Mouse (Mus musculus) liver, adult 2 months (tissue): Measurements from ENCODE around the gene Lman2. TPM values are rescaled to one million over a fixed set of nuclear protein-coding genes. Genes with fewer than 3 reads are reported as not detected.
A peak's percentile ranks its signal among the peaks of the same experiment; 100 is the strongest.

ENCODE experiments used
- DNase-seq: peaks from one replicate; pipeline ENCODE4 v3.0.0-alpha.2; 2011; ENCODE audit warnings: low read depth, low spot score; ENCODE audit errors: extremely low read depth
- H3K27ac ChIP-seq: fragments of 200-500 bp; replicated peaks from 2 replicates; pipeline ENCODE4 v1.5.1; 2012; ENCODE audit warnings: low read depth, mild to moderate bottlenecking, control low read depth, inconsistent platforms, low read length; ENCODE audit not compliant: insufficient read depth
- H3K27me3 ChIP-seq: fragments of 200-500 bp; 2 replicates; pipeline ENCODE4 v1.6.1; 2012; ENCODE audit warnings: mild to moderate bottlenecking, moderate library complexity, low read length, inconsistent platforms; ENCODE audit not compliant: control insufficient read depth, insufficient read depth
- H3K36me3 ChIP-seq: fragments of 200-500 bp; 2 replicates; pipeline ENCODE4 v1.6.1; 2012; ENCODE audit warnings: low read length, inconsistent platforms; ENCODE audit not compliant: control insufficient read depth, insufficient read depth
- H3K4me1 ChIP-seq: fragments of 200-500 bp; 2 replicates; pipeline ENCODE4 v1.6.1; 2011; ENCODE audit warnings: low read length; ENCODE audit not compliant: control insufficient read depth, insufficient read depth
- H3K4me3 ChIP-seq: fragments of 200-500 bp; 2 replicates; pipeline ENCODE4 v1.5.1; 2011; ENCODE audit warnings: low read depth, mild to moderate bottlenecking, control low read depth, low read length, moderate library complexity; ENCODE audit not compliant: insufficient read depth
- H3K79me2 ChIP-seq: fragments of 200-500 bp; 2 replicates; pipeline ENCODE4 v1.6.1; 2012; ENCODE audit warnings: inconsistent platforms, mild to moderate bottlenecking, low read length, moderate library complexity; ENCODE audit not compliant: control insufficient read depth, insufficient read depth
- H3K9ac ChIP-seq: fragments of 200-500 bp; 2 replicates; pipeline ENCODE4 v1.6.1; 2012; ENCODE audit warnings: low read depth, mild to moderate bottlenecking, control low read depth, inconsistent platforms, low read length
- CTCF ChIP-seq: fragments of 200-500 bp; IDR thresholded peaks from 2 replicates; pipeline ENCODE4 v1.5.1; 2011; ENCODE audit warnings: low read depth, low read length, control low read depth
- POLR2A ChIP-seq: fragments of 200-500 bp; IDR thresholded peaks from 2 replicates; pipeline ENCODE4 v1.6.1; 2011; ENCODE audit warnings: low read length, control low read depth; ENCODE audit not compliant: insufficient read depth; ENCODE audit errors: extremely low read depth
- WGBS: fragments of 180-500 bp; shearing (Covaris S2); methylation state at CpG from one replicate; pipeline ENCODE4 v1.1.7; 2018; 5-methylcytosine and 5-hydroxymethylcytosine counted together
- polyA plus RNA-seq: library from polyadenylated mRNA; depleted of rRNA; stranded (reverse); fragments of >200 nt; gene quantifications from 2 replicates; pipeline ENCODE4 v1.2.3, GENCODE M21; 2012
- total RNA-seq: library from RNA; depleted of rRNA; stranded (reverse); fragments of >200 nt; gene quantifications from 2 replicates; pipeline ENCODE4 v1.2.3, GENCODE M21; 2014

Lman2 gene
- total and polyA plus RNA-seq, 2 experiments = 112 to 136 TPM

GRCm38 (mm10) chr13:55398088-55398487, 35.5 kb upstream of the Lman2 start, which contains the start of gene Slc34a1:
Gene Slc34a1 (plus strand): TSS chr13:55398187.
- DNase-seq = no peak
- H3K4me3 ChIP-seq = no peak within 1 kb of the TSS
- no peaks in the 10 kb centered on the region for H3K27me3 ChIP-seq
- 90% methylated on average over 1 of the region's 1 CpGs for WGBS
- TF ChIP-seq CTCF (no peak), POLR2A (no peak)
- H3K4me1 ChIP-seq = no peaks in the 10 kb centered on the region
- H3K9ac ChIP-seq = no peak within 1 kb of the TSS
- no peak within 1 kb of the TSS for H3K27ac ChIP-seq
- no peaks in the 10 kb centered on the region for H3K79me2 ChIP-seq
- no peaks in the 10 kb centered on the region for H3K36me3 ChIP-seq

GRCm38 (mm10) chr13:55392933-55393332, 30.4 kb upstream of the Lman2 start:
- Histone ChIP-seq H3K9ac (no peak overlapping the region), H3K27ac (peak overlapping the region; percentile 97; the same call in 1 of the 2 replicates), H3K27me3 (no peaks in the 10 kb centered on the region), H3K4me1 (peaks cover 10% of the 10 kb centered on the region), H3K36me3 (no peaks in the 10 kb centered on the region), H3K4me3 (no peak overlapping the region), H3K79me2 (no peaks in the 10 kb centered on the region)
- TF ChIP-seq POLR2A = no peak
- peak; percentile 52 for TF ChIP-seq CTCF
- DNase-seq = peak; percentile 18
- 84% methylated on average over 4 of the region's 4 CpGs for WGBS

- no peaks in the 10 kb centered on the region for H3K36me3 ChIP-seq
- no peak for TF ChIP-seq POLR2A
- no peak for TF ChIP-seq CTCF
- H3K79me2 ChIP-seq = no peaks in the 10 kb centered on the region
- H3K4me1 ChIP-seq = peaks cover 10% of the 10 kb centered on the region
- WGBS = 16% methylated on average over 1 of the region's 1 CpGs
- H3K27ac ChIP-seq = peak overlapping the region; percentile 97
- no peak overlapping the region for H3K9ac ChIP-seq
- peak; percentile 94 for DNase-seq
- H3K27me3 ChIP-seq = no peaks in the 10 kb centered on the region
- no peak overlapping the region for H3K4me3 ChIP-seq
Observed at GRCm38 (mm10) chr13:55391626-55392029, 29.0 kb upstream of the Lman2 start.

GRCm38 (mm10) chr13:55390644-55391043, 28.1 kb upstream of the Lman2 start:
- DNase-seq = peak; percentile 89
- H3K9ac ChIP-seq = no peak overlapping the region
- H3K36me3 ChIP-seq = no peaks in the 10 kb centered on the region
- peaks cover 10% of the 10 kb centered on the region for H3K4me1 ChIP-seq
- H3K27me3 ChIP-seq = no peaks in the 10 kb centered on the region
- TF ChIP-seq CTCF = no peak
- TF ChIP-seq POLR2A = no peak
- H3K27ac ChIP-seq = peak overlapping the region; percentile 97
- WGBS = 26% methylated on average over 3 of the region's 3 CpGs
- H3K4me3 ChIP-seq = no peak overlapping the region
- no peaks in the 10 kb centered on the region for H3K79me2 ChIP-seq

GRCm38 (mm10) chr13:55381790-55382189, 19.2 kb upstream of the Lman2 start:
- Histone ChIP-seq H3K79me2 (no peaks in the 10 kb centered on the region), H3K27me3 (no peaks in the 10 kb centered on the region), H3K27ac (no peak overlapping the region), H3K4me1 (no peaks in the 10 kb centered on the region), H3K4me3 (no peak overlapping the region), H3K9ac (no peak overlapping the region), H3K36me3 (no peaks in the 10 kb centered on the region)
- DNase-seq = no peak
- TF ChIP-seq POLR2A (no peak), CTCF (no peak)
- WGBS = 93% methylated on average over 4 of the region's 4 CpGs

- H3K4me1 ChIP-seq = peaks cover 3% of the 10 kb centered on the region; the same call in 1 of the 2 replicates
- H3K27me3 ChIP-seq = no peaks in the 10 kb centered on the region
- no peak for DNase-seq
- WGBS = 53% methylated on average over 32 of the region's 32 CpGs
- H3K79me2 ChIP-seq = no peaks in the 10 kb centered on the region
- H3K4me3 ChIP-seq = no peak overlapping the region
- no peaks in the 10 kb centered on the region for H3K36me3 ChIP-seq
- H3K27ac ChIP-seq = no peak overlapping the region
- TF ChIP-seq CTCF = no peak
- no peak for TF ChIP-seq POLR2A
- no peak overlapping the region for H3K9ac ChIP-seq
Observed at GRCm38 (mm10) chr13:55378907-55379580, 16.5 kb upstream of the Lman2 start.
